Mouse (Mus musculus) gastrocnemius, adult 18-20 months (tissue): ENCODE measurements around the gene Psmb10. TPM values are rescaled to one million over a fixed set of nuclear protein-coding genes. Genes with fewer than 3 reads are reported as not detected.
A peak's percentile ranks its signal among the peaks of the same experiment; 100 is the strongest.

ENCODE experiments used
- DNase-seq: peaks from one replicate; pipeline ENCODE4 v3.0.0; 2021; ENCODE audit warnings: low spot score
- total RNA-seq, 2 experiments: library from RNA; stranded (reverse); gene quantifications; 2 replicates each; pipeline ENCODE4 v1.2.3; 2021

The Psmb10 gene
- total RNA-seq, 2 experiments from 2014 or later: 19.4 to 27.2 TPM

GRCm38 (mm10) chr8:105942026-105942425 is 3.8 kb upstream of the Psmb10 start:
- no peak for DNase-seq

- DNase-seq: peak; percentile 38
These were observed 543 bp downstream of the Psmb10 start for GRCm38 (mm10) chr8:105937496-105938305.

GRCm38 (mm10) chr8:105936866-105937475 is 1.3 kb downstream of the Psmb10 start:
- peak; percentile 89 for DNase-seq

GRCm38 (mm10) chr8:105935863-105936603 is 2.2 kb downstream of the Psmb10 start:
- no peak for DNase-seq

- DNase-seq: no peak
These were observed 3.1 kb downstream of the Psmb10 start for GRCm38 (mm10) chr8:105935105-105935504.

- DNase-seq: no peak
These were observed 4.5 kb downstream of the Psmb10 start, which contains the start of gene Ctrl for GRCm38 (mm10) chr8:105933762-105934161. TSS of gene Ctrl (minus strand) at chr8:105933862.

- DNase-seq: no peak
These were observed 5.7 kb downstream of the Psmb10 start for GRCm38 (mm10) chr8:105932525-105932924.

GRCm38 (mm10) chr8:105931271-105931670 is 7.0 kb downstream of the Psmb10 start:
- DNase-seq: no peak

GRCm38 (mm10) chr8:105930602-105931001 is 7.6 kb downstream of the Psmb10 start:
- DNase-seq: peak; percentile 88

- no peak for DNase-seq
These were observed 13.1 kb downstream of the Psmb10 start for GRCm38 (mm10) chr8:105925123-105925522.

- no peak for DNase-seq
These were observed 18.9 kb downstream of the Psmb10 start for GRCm38 (mm10) chr8:105919390-105919789.

- no peak for DNase-seq
These were observed 37.2 kb downstream of the Psmb10 start for GRCm38 (mm10) chr8:105900941-105901616.

GRCm38 (mm10) chr8:105900180-105900940 is 37.9 kb downstream of the Psmb10 start, which contains the start of gene Pskh1:
TSS of gene Pskh1 (plus strand) at chr8:105900441.
- peak; percentile 91 for DNase-seq

GRCm38 (mm10) chr8:105897801-105898480 is 40.3 kb downstream of the Psmb10 start:
- no peak for DNase-seq

- peak; percentile 65 for DNase-seq
These were observed 44.9 kb downstream of the Psmb10 start, which contains the start of gene Nrn1l for GRCm38 (mm10) chr8:105893339-105893738. TSS of gene Nrn1l (plus strand) at chr8:105893567.

- DNase-seq: no peak
These were observed 45.8 kb downstream of the Psmb10 start for GRCm38 (mm10) chr8:105892432-105892831.

GRCm38 (mm10) chr8:105890870-105891269 is 47.4 kb downstream of the Psmb10 start:
- DNase-seq: peak; percentile 67

GRCm38 (mm10) chr8:105889756-105890465 is 48.3 kb downstream of the Psmb10 start:
- DNase-seq: no peak
